Mouse (Mus musculus): ENCODE results near the gene Usp8.
A peak's percentile ranks its signal among the peaks of the same experiment; 100 is the strongest.

Gene Usp8

GRCm38 (mm10) chr2:126706759-126707437, at the start of gene Usp8:
TSS of gene Usp8 (plus strand) at chr2:126707328.
- DNase-seq (ENCODE audit: low spot score): peak; percentile 98

- DNase-seq (ENCODE audit: low spot score): no peak
Measured at GRCm38 (mm10) chr2:126663481-126663880, 43.6 kb upstream of the Usp8 start.

GRCm38 (mm10) chr2:126665984-126666383, 41.1 kb upstream of the Usp8 start:
- no peak for DNase-seq (ENCODE audit: low spot score)

GRCm38 (mm10) chr2:126668621-126669252, 38.4 kb upstream of the Usp8 start:
- no peak for DNase-seq (ENCODE audit: low spot score)

GRCm38 (mm10) chr2:126673317-126674242, 33.5 kb upstream of the Usp8 start:
- no peak for DNase-seq (ENCODE audit: low spot score)

- DNase-seq (ENCODE audit: low spot score): peak; percentile 62
Measured at GRCm38 (mm10) chr2:126674441-126675168, 32.5 kb upstream of the Usp8 start.

- DNase-seq (ENCODE audit: low spot score): peak; percentile 86
Measured at GRCm38 (mm10) chr2:126675169-126676121, 31.7 kb upstream of the Usp8 start.

- no peak for DNase-seq (ENCODE audit: low spot score)
Measured at GRCm38 (mm10) chr2:126676122-126676515, 31.0 kb upstream of the Usp8 start, which contains the start of gene Gabpb1. TSS of gene Gabpb1 (minus strand) at chr2:126676337.

GRCm38 (mm10) chr2:126677366-126677765, 29.8 kb upstream of the Usp8 start:
- DNase-seq (ENCODE audit: low spot score): no peak

- DNase-seq (ENCODE audit: low spot score): no peak
Measured at GRCm38 (mm10) chr2:126682333-126682732, 24.8 kb upstream of the Usp8 start.

GRCm38 (mm10) chr2:126682937-126683336, 24.2 kb upstream of the Usp8 start:
- DNase-seq (ENCODE audit: low spot score): no peak

- DNase-seq (ENCODE audit: low spot score): no peak
Measured at GRCm38 (mm10) chr2:126691290-126691689, 15.8 kb upstream of the Usp8 start.

GRCm38 (mm10) chr2:126695285-126695684, 11.8 kb upstream of the Usp8 start:
- DNase-seq (ENCODE audit: low spot score): no peak

GRCm38 (mm10) chr2:126707438-126707779, 281 bp downstream of the Usp8 start:
- no peak for DNase-seq (ENCODE audit: low spot score)

- DNase-seq (ENCODE audit: low spot score): no peak
Measured at GRCm38 (mm10) chr2:126708361-126708760, 1.2 kb downstream of the Usp8 start.

GRCm38 (mm10) chr2:126712526-126712925, 5.4 kb downstream of the Usp8 start:
- no peak for DNase-seq (ENCODE audit: low spot score)

GRCm38 (mm10) chr2:126712950-126713349, 5.8 kb downstream of the Usp8 start:
- DNase-seq (ENCODE audit: low spot score): no peak

- DNase-seq (ENCODE audit: low spot score): no peak
Measured at GRCm38 (mm10) chr2:126729207-126729606, 22.1 kb downstream of the Usp8 start.

GRCm38 (mm10) chr2:126730502-126730901, 23.4 kb downstream of the Usp8 start:
- DNase-seq (ENCODE audit: low spot score): no peak

GRCm38 (mm10) chr2:126735339-126736073, 28.4 kb downstream of the Usp8 start:
- DNase-seq (ENCODE audit: low spot score): no peak
